Mouse (Mus musculus) neural tube, embryonic 13.5 days (tissue): ENCODE data around the gene Sept6. TPM values are rescaled to one million over a fixed set of nuclear protein-coding genes. Genes with fewer than 3 reads are reported as not detected.

Source experiments
- polyA plus RNA-seq: library from polyadenylated mRNA; unstranded; fragments of >200 nt; fragmentation: Nextera tagmentation; extraction: Ambion mirVana; gene quantifications from 2 replicates; pipeline ENCODE4 v1.2.1, GENCODE M21; 2015

The Sept6 gene
- polyA plus RNA-seq, 1 experiment from 2014 or later, result 77.9 TPM

Other genes with a start within 250 kb of the Sept6 start
- gene Slc25a43, start 248.1 kb downstream of the Sept6 start, polyA plus RNA-seq, result 0.70 and 0.85 TPM in 2 replicates
- gene Slc25a5, start 196.1 kb downstream of the Sept6 start, polyA plus RNA-seq, result 565 and 581 TPM in 2 replicates
- 129 and 135 TPM in 2 replicates for gene Ube2a, start 117.9 kb downstream of the Sept6 start, polyA plus RNA-seq
- 23.9 and 29.0 TPM in 2 replicates for gene C330007P06Rik, start 117.7 kb downstream of the Sept6 start, polyA plus RNA-seq
- gene Nkrf, start 88.9 kb downstream of the Sept6 start, polyA plus RNA-seq, result 13.6 and 15.5 TPM in 2 replicates
- 0.15 TPM in 1 of 2 replicates, not detected in the other for gene Sowahd, start 57.1 kb upstream of the Sept6 start, polyA plus RNA-seq
- gene Rpl39, start 93.6 kb upstream of the Sept6 start, polyA plus RNA-seq, result 319 and 363 TPM in 2 replicates
- gene Upf3b, start 118.5 kb upstream of the Sept6 start, polyA plus RNA-seq, result 28.8 and 33.6 TPM in 2 replicates
- gene Nkap, start 135.0 kb upstream of the Sept6 start, polyA plus RNA-seq, result 22.8 and 23.0 TPM in 2 replicates
- 0.21 and 0.43 TPM in 2 replicates for gene Akap14, start 177.0 kb upstream of the Sept6 start, polyA plus RNA-seq
- gene Ndufa1, start 199.4 kb upstream of the Sept6 start, polyA plus RNA-seq, result 592 and 661 TPM in 2 replicates
- 18.9 and 20.0 TPM in 2 replicates for gene Rnf113a1, start 199.5 kb upstream of the Sept6 start, polyA plus RNA-seq
- not detected in 2 replicates for gene Gm9, start 219.2 kb upstream of the Sept6 start, polyA plus RNA-seq
- gene Rhox1, start 230.5 kb upstream of the Sept6 start, polyA plus RNA-seq, result not detected in 2 replicates